Mouse (Mus musculus): ENCODE data around the gene Aox3. TPM values are rescaled to one million over a fixed set of nuclear protein-coding genes. Genes with fewer than 3 reads are reported as not detected.

Aox3 gene
- polyA plus RNA-seq, 1 experiment from 2014 or later, result 0.09 TPM

GRCm38 (mm10) chr1:58156747-58157146 lies 43.8 kb downstream of the Aox3 start:
- H3K27ac ChIP-seq (replicated peaks), result no peak overlapping the region
- no peak overlapping the region for H3K4me3 ChIP-seq
- H3K36me3 ChIP-seq (replicated peaks), result no peaks in the 10 kb centered on the region
- peak; percentile 60 for DNase-seq (ENCODE audit: low spot score)
- 57% methylated on average over 5 of the region's 5 CpGs for WGBS
- H3K27me3 ChIP-seq (replicated peaks; ENCODE audit: low read depth, poor library complexity, severe bottlenecking), result no peaks in the 10 kb centered on the region
- no peaks in the 10 kb centered on the region for H3K4me1 ChIP-seq
- no peaks in the 10 kb centered on the region for H3K9me3 ChIP-seq

DNA sequence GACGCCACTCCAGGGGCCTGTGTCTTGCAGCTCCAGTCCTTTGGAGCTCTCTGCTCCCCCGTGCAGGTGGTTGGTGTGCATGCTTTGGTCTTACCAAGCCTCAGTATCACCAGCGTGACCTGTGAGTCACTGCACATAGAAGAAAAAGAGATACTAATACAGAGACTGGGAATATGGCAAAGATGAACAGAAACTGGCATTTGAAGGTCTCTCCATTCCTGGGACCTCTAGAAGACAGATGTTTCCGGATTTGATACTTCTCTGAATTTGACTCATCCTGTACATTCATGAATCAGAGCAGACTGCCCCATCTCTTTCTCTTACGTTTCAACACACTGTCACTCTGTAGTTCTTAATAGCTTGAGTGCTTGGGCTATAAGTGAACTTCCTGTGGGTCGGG lies 57.0 kb downstream of the Aox3 start:
- no peak overlapping the region for H3K27ac ChIP-seq (replicated peaks)
- DNase-seq (ENCODE audit: low spot score), result no peak
- H3K4me3 ChIP-seq, result no peak overlapping the region
- 73% methylated on average over 6 of the region's 6 CpGs for WGBS
- H3K27me3 ChIP-seq (replicated peaks; ENCODE audit: low read depth, poor library complexity, severe bottlenecking), result no peaks in the 10 kb centered on the region
- no peaks in the 10 kb centered on the region for H3K36me3 ChIP-seq (replicated peaks)
- H3K4me1 ChIP-seq, result peaks cover 15% of the 10 kb centered on the region; the same call in 1 of the 2 replicates
- no peaks in the 10 kb centered on the region for H3K9me3 ChIP-seq

- Histone ChIP-seq H3K36me3 (replicated peaks) (no peaks in the 10 kb centered on the region), H3K9me3 (no peaks in the 10 kb centered on the region), H3K27ac (replicated peaks) (no peak overlapping the region), H3K4me1 (no peaks in the 10 kb centered on the region), H3K27me3 (replicated peaks; ENCODE audit: low read depth, poor library complexity, severe bottlenecking) (no peaks in the 10 kb centered on the region), H3K4me3 (no peak overlapping the region)
- DNase-seq (ENCODE audit: low spot score), result no peak
- 60% methylated on average over 5 of the region's 5 CpGs for WGBS
These were observed 75.7 kb downstream of the Aox3 start for GRCm38 (mm10) chr1:58188514-58189175.

GRCm38 (mm10) chr1:58194317-58194716 lies 81.4 kb downstream of the Aox3 start:
- Histone ChIP-seq H3K27ac (replicated peaks) (no peak overlapping the region), H3K4me3 (no peak overlapping the region), H3K4me1 (0 out of 2 replicates have a peak, but pooled peaks cover 4% of the 10 kb centered on the region), H3K36me3 (replicated peaks) (no peaks in the 10 kb centered on the region), H3K9me3 (no peaks in the 10 kb centered on the region), H3K27me3 (replicated peaks; ENCODE audit: low read depth, poor library complexity, severe bottlenecking) (no peaks in the 10 kb centered on the region; the same call in 1 of the 2 replicates)
- WGBS, result 84% methylated on average over 12 of the region's 12 CpGs
- DNase-seq (ENCODE audit: low spot score), result no peak

DNA sequence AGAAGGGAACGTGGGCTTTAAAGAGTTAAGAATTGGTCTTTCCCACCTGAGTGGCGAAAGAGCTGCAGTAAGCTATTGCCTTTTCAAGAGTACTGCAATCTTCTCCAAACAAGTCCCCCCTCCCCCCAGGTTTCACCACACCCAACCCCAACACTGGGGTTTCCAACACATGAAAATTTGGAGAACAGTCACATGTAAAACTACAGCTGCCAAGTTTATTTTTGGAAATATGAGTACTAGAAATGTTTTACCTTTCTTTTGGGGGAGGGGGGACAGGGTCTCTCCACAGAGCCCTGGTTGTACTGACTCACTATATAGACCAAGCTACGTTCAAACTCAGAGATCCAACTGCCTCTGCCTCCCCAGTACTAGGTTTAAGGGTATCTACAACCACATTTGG lies 82.1 kb downstream of the Aox3 start:
- WGBS, result 76% methylated on average over 3 of the region's 3 CpGs

DNA sequence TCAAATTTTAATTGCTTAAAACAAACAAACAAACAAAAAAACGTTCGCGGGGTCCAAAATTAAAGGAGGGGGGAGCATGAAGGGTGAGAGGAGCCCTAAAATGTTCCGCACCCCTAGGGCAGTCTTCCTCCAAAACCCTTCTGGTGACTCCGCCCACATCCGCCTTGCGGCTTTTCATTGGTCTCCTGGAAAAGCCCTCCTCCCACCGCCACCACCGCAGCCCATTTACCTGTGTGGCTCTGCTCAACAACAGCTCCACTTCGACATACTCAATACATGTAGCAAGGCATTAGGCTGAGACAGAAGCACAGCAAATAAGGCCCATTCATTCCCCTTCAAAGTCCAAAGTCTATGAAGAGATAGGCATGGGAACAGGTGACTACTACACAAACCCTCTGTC lies 82.6 kb downstream of the Aox3 start:
- WGBS, result 14% methylated on average over 10 of the region's 10 CpGs
- H3K27ac ChIP-seq (replicated peaks), result no peak overlapping the region

More for the DNA sequence above, 82.1 kb downstream of the Aox3 start:
- H3K9me3 ChIP-seq, result no peaks in the 10 kb centered on the region
- H3K4me1 ChIP-seq, result 0 out of 2 replicates have a peak, but pooled peaks cover 4% of the 10 kb centered on the region
- H3K27ac ChIP-seq (replicated peaks), result no peak overlapping the region
- H3K4me3 ChIP-seq, result no peak overlapping the region
- no peaks in the 10 kb centered on the region; the same call in 1 of the 2 replicates for H3K27me3 ChIP-seq (replicated peaks; ENCODE audit: low read depth, poor library complexity, severe bottlenecking)
- H3K36me3 ChIP-seq (replicated peaks), result no peaks in the 10 kb centered on the region
- no peak for DNase-seq (ENCODE audit: low spot score)

GRCm38 (mm10) chr1:58197023-58197422 lies 84.1 kb downstream of the Aox3 start:
- no peak for DNase-seq (ENCODE audit: low spot score)
- no peaks in the 10 kb centered on the region for H3K36me3 ChIP-seq (replicated peaks)
- no peaks in the 10 kb centered on the region; the same call in 1 of the 2 replicates for H3K27me3 ChIP-seq (replicated peaks; ENCODE audit: low read depth, poor library complexity, severe bottlenecking)
- H3K27ac ChIP-seq (replicated peaks), result no peak overlapping the region
- H3K4me3 ChIP-seq, result no peak overlapping the region
- no peaks in the 10 kb centered on the region for H3K9me3 ChIP-seq
- H3K4me1 ChIP-seq, result 0 out of 2 replicates have a peak, but pooled peaks cover 4% of the 10 kb centered on the region
- WGBS, result 83% methylated on average over 9 of the region's 9 CpGs

More for the DNA sequence above, 82.6 kb downstream of the Aox3 start:
- Histone ChIP-seq H3K36me3 (replicated peaks) (no peaks in the 10 kb centered on the region), H3K4me3 (no peak overlapping the region), H3K27me3 (replicated peaks; ENCODE audit: low read depth, poor library complexity, severe bottlenecking) (no peaks in the 10 kb centered on the region; the same call in 1 of the 2 replicates), H3K9me3 (no peaks in the 10 kb centered on the region), H3K4me1 (0 out of 2 replicates have a peak, but pooled peaks cover 4% of the 10 kb centered on the region)
- no peak for DNase-seq (ENCODE audit: low spot score)

DNA sequence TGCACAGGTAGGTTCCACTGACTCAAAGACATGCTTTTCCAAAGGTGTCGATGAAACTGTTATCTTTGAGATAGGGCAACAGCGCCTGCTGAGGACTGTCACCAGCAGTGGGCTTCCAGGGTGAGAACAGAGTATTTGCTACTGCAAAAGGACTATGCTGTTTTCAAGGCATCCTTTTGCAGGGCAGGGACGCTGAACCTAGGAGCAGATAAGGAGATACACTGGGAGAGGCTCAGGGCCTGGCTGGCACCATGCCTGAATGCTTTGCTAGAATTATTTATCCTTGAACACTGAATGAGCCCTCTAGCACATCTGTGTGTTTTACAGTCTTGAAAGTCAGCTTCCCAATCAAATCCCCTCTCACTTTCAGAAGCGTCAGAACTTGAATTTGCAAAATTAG lies 85.5 kb downstream of the Aox3 start:
- 78% methylated on average over 4 of the region's 4 CpGs for WGBS
- H3K27me3 ChIP-seq (replicated peaks; ENCODE audit: low read depth, poor library complexity, severe bottlenecking), result no peaks in the 10 kb centered on the region; the same call in 1 of the 2 replicates
- H3K36me3 ChIP-seq (replicated peaks), result no peaks in the 10 kb centered on the region
- no peak overlapping the region for H3K4me3 ChIP-seq
- H3K4me1 ChIP-seq, result 0 out of 2 replicates have a peak, but pooled peaks cover 4% of the 10 kb centered on the region
- no peak overlapping the region for H3K27ac ChIP-seq (replicated peaks)
- DNase-seq (ENCODE audit: low spot score), result no peak
- H3K9me3 ChIP-seq, result no peaks in the 10 kb centered on the region

DNA sequence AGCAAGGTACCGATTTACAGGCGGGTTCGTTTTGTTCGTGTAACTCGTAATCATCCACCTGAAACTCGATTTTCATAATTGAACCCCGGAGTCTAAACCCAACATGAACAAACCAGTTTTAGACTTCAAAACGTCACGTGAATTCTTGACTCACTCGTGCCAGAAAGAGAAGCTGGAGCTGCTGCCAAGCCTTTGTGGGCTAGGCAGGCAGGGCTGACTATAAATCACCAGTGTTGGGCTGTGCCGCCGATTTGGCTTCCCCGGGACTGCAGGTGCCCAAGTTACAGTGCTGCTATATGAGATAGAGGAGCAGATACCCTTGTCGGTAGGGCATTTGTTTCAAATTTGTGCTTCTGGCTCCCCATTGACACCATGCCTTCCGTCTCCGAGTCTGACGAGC lies 97.3 kb downstream of the Aox3 start, which contains the start of gene Aox4:
Gene Aox4, plus strand, starts transcription at position 195 of the 400 bp plus-strand sequence.
- 87% methylated on average over 17 of the region's 17 CpGs for WGBS
- H3K4me1 ChIP-seq, result peaks cover 7% of the 10 kb centered on the region; the same call in 1 of the 2 replicates
- no peak for DNase-seq (ENCODE audit: low spot score)
- H3K27me3 ChIP-seq (replicated peaks; ENCODE audit: low read depth, poor library complexity, severe bottlenecking), result no peaks in the 10 kb centered on the region
- H3K27ac ChIP-seq (replicated peaks), result no peak within 1 kb of the TSS
- H3K4me3 ChIP-seq, result no peak within 1 kb of the TSS
- no peaks in the 10 kb centered on the region for H3K9me3 ChIP-seq
- no peaks in the 10 kb centered on the region for H3K36me3 ChIP-seq (replicated peaks)

- WGBS, result 86% methylated on average over 7 of the region's 7 CpGs
- Histone ChIP-seq H3K4me3 (no peak overlapping the region), H3K27me3 (replicated peaks; ENCODE audit: low read depth, poor library complexity, severe bottlenecking) (no peaks in the 10 kb centered on the region), H3K27ac (replicated peaks) (no peak overlapping the region), H3K4me1 (peaks cover 7% of the 10 kb centered on the region; the same call in 1 of the 2 replicates), H3K36me3 (replicated peaks) (no peaks in the 10 kb centered on the region), H3K9me3 (no peaks in the 10 kb centered on the region)
- no peak for DNase-seq (ENCODE audit: low spot score)
These were observed 99.9 kb downstream of the Aox3 start for GRCm38 (mm10) chr1:58212805-58213204.

- no peak overlapping the region for H3K27ac ChIP-seq (replicated peaks)
- H3K36me3 ChIP-seq (replicated peaks), result no peaks in the 10 kb centered on the region
- H3K4me1 ChIP-seq, result peaks cover 7% of the 10 kb centered on the region; the same call in 1 of the 2 replicates
- H3K4me3 ChIP-seq, result no peak overlapping the region
- DNase-seq (ENCODE audit: low spot score), result peak; percentile 15
- WGBS, result 67% methylated on average over 5 of the region's 5 CpGs
- H3K9me3 ChIP-seq, result no peaks in the 10 kb centered on the region
- H3K27me3 ChIP-seq (replicated peaks; ENCODE audit: low read depth, poor library complexity, severe bottlenecking), result no peaks in the 10 kb centered on the region
These were observed 100.9 kb downstream of the Aox3 start for GRCm38 (mm10) chr1:58213838-58214237.

- Histone ChIP-seq H3K27me3 (replicated peaks; ENCODE audit: low read depth, poor library complexity, severe bottlenecking) (no peaks in the 10 kb centered on the region), H3K4me1 (peaks cover 7% of the 10 kb centered on the region; the same call in 1 of the 2 replicates), H3K36me3 (replicated peaks) (no peaks in the 10 kb centered on the region), H3K27ac (replicated peaks) (no peak overlapping the region), H3K9me3 (no peaks in the 10 kb centered on the region), H3K4me3 (no peak overlapping the region)
- WGBS, result 91% methylated on average over 4 of the region's 4 CpGs
- no peak for DNase-seq (ENCODE audit: low spot score)
These were observed 102.4 kb downstream of the Aox3 start for GRCm38 (mm10) chr1:58215353-58215752.

GRCm38 (mm10) chr1:58215956-58216532 lies 103.1 kb downstream of the Aox3 start:
- Histone ChIP-seq H3K27ac (replicated peaks) (no peak overlapping the region), H3K4me1 (peaks cover 7% of the 10 kb centered on the region; the same call in 1 of the 2 replicates), H3K9me3 (no peaks in the 10 kb centered on the region), H3K27me3 (replicated peaks; ENCODE audit: low read depth, poor library complexity, severe bottlenecking) (no peaks in the 10 kb centered on the region), H3K36me3 (replicated peaks) (no peaks in the 10 kb centered on the region), H3K4me3 (no peak overlapping the region)
- no peak for DNase-seq (ENCODE audit: low spot score)
- WGBS, result 89% methylated on average over 7 of the region's 7 CpGs
